Mouse (Mus musculus): ENCODE data around the gene Ldhc.

GRCm38 (mm10) chr7:46827046-46827802, 33.8 kb upstream of the Ldhc start:
- TF ChIP-seq CTCF (IDR thresholded peaks at IDR 0.05; ENCODE audit: low read depth), result no peak
- no peak for TF ChIP-seq EP300 (IDR thresholded peaks at IDR 0.05; ENCODE audit: low read depth)
